Mouse (Mus musculus) neural tube, embryonic 14.5 days (tissue): ENCODE measurements around the gene Slc36a3. TPM values are rescaled to one million over a fixed set of nuclear protein-coding genes. Genes with fewer than 3 reads are reported as not detected.

Source experiments
- ATAC-seq: fragments of 200-750 bp; cut with Nextera tagmentation; 2 replicates; pipeline ENCODE4 v1.8.0; 2017; ENCODE audit warnings: low read depth, mild to moderate bottlenecking, moderate TSS enrichment, moderate library complexity
- H3K27ac ChIP-seq: fragments of 300-500 bp; sonication (generic); 2 replicates; pipeline ENCODE4 v1.5.1; 2014; ENCODE audit warnings: low read depth, mild to moderate bottlenecking, control low read depth, low read length, moderate library complexity, mixed read lengths
- H3K27me3 ChIP-seq: fragments of 300-500 bp; sonication (generic); 2 replicates; pipeline ENCODE4 v1.6.1; 2014; ENCODE audit warnings: low read length; ENCODE audit not compliant: control insufficient read depth, insufficient read depth
- H3K36me3 ChIP-seq: fragments of 300-500 bp; sonication (generic); 2 replicates; pipeline ENCODE4 v1.6.1; 2014; ENCODE audit warnings: low read length, mixed read lengths; ENCODE audit not compliant: control insufficient read depth, insufficient read depth
- H3K4me1 ChIP-seq: fragments of 300-500 bp; sonication (generic); 2 replicates; pipeline ENCODE4 v1.6.1; 2014; ENCODE audit warnings: low read length; ENCODE audit not compliant: control insufficient read depth, insufficient read depth
- H3K4me2 ChIP-seq: fragments of 300-500 bp; sonication (generic); 2 replicates; pipeline ENCODE4 v1.6.1; 2014; ENCODE audit warnings: mild to moderate bottlenecking, low read depth, low read length, control low read depth
- H3K4me3 ChIP-seq: fragments of 300-500 bp; sonication (generic); 2 replicates; pipeline ENCODE4 v1.5.1; 2014; ENCODE audit warnings: low read depth, low read length, control low read depth, mixed read lengths
- H3K9ac ChIP-seq: fragments of 300-500 bp; sonication (generic); replicated peaks from 2 replicates; pipeline ENCODE4 v1.6.1; 2014; ENCODE audit warnings: low read depth, mild to moderate bottlenecking, control low read depth, low read length, mixed read lengths
- H3K9me3 ChIP-seq: fragments of 300-500 bp; sonication (generic); 2 replicates; pipeline ENCODE4 v1.6.1; 2016; ENCODE audit warnings: low read length; ENCODE audit not compliant: control insufficient read depth
- WGBS: fragments of 180-500 bp; shearing (Covaris S2); extraction: QIAGEN DNeasy Blood & Tissue Kit; methylation state at CpG from one replicate; pipeline ENCODE4 v1.1.7; 2014; 5-methylcytosine and 5-hydroxymethylcytosine counted together
- polyA plus RNA-seq: library from polyadenylated mRNA; unstranded; fragments of >200 nt; fragmentation: Nextera tagmentation; extraction: Ambion mirVana; gene quantifications from 2 replicates; pipeline ENCODE4 v1.2.1, GENCODE M21; 2014

Slc36a3 gene
- polyA plus RNA-seq, 1 experiment from 2014 or later, result not detected

DNA sequence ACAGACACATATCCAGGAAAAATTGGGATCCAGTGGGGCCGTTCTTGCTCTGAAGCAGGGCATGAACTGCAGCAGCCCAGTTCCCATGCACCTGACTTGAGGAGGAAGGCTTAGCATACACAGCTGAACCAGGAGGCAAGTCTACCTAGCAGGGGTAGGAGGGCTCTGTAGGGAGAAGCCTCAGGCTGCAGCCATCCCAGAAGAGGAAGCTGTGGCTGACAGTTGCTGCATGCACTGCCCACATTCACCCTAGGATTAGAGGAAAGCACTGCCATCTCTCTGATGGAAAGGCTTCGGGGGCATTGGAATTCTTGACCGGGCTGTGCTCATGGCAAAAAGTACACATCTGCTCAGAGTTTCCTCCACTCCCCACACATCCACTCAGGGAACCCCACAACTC is 28.3 kb upstream of the Slc36a3 start:
- Histone ChIP-seq H3K27ac (no peak overlapping the region), H3K9me3 (no peaks in the 10 kb centered on the region), H3K27me3 (no peaks in the 10 kb centered on the region), H3K4me1 (no peaks in the 10 kb centered on the region), H3K9ac (no peak overlapping the region), H3K36me3 (no peaks in the 10 kb centered on the region), H3K4me2 (no peak overlapping the region), H3K4me3 (no peak overlapping the region)
- no peak for ATAC-seq
- WGBS, result 82% methylated on average over 3 of the region's 3 CpGs

DNA sequence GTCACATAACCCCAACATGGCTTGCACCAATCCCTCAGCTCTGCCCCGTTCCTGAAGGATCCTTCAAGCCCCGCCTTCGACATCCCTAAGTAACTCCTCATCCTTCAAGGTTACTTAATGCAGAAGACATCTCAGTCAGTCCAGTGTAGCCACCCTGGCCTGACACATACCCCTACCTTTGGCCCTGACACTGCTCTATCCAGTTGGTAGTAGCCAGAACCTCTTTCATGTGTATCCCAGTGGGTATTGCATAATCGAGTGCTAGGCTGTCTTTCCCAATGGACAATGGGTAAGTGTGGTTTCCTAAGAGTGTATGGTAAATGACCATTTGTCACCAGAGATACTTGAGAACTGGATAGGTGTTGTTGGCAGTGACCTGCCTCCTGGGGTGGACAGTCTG is 27.3 kb upstream of the Slc36a3 start:
- Histone ChIP-seq H3K27ac (no peak overlapping the region), H3K9me3 (no peaks in the 10 kb centered on the region), H3K4me2 (no peak overlapping the region), H3K9ac (no peak overlapping the region), H3K36me3 (no peaks in the 10 kb centered on the region), H3K27me3 (no peaks in the 10 kb centered on the region), H3K4me1 (no peaks in the 10 kb centered on the region), H3K4me3 (no peak overlapping the region)
- WGBS, result 86% methylated on average over 4 of the region's 4 CpGs
- ATAC-seq, result no peak

GRCm38 (mm10) chr11:55170501-55170900 is 19.0 kb upstream of the Slc36a3 start:
- H3K27ac ChIP-seq, result no peak overlapping the region
- no peaks in the 10 kb centered on the region for H3K9me3 ChIP-seq
- no peaks in the 10 kb centered on the region for H3K36me3 ChIP-seq
- no peak overlapping the region for H3K4me3 ChIP-seq
- no peak overlapping the region for H3K9ac ChIP-seq
- no peak overlapping the region for H3K4me2 ChIP-seq
- 80% methylated on average over 4 of the region's 4 CpGs for WGBS
- no peaks in the 10 kb centered on the region for H3K27me3 ChIP-seq
- no peaks in the 10 kb centered on the region for H3K4me1 ChIP-seq
- ATAC-seq, result no peak

DNA sequence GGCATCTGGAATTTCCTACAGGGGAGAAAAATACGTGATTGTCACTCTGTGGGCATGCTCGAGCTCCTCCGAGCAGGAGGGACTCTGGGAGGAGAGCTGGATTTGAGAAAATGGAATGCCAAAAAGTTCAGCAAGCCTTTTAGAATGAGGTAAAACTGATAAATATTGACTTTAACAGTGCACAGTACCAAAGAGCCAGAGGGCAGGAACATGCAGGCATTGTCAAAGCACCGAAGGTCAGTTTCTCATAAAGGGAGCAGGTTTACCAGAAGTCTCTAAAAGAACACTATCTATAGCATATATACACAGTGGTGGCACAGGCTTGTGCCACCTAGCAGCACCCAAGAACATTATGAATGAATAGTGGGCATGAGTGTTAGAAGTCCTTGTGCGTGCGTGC is 17.4 kb upstream of the Slc36a3 start:
- no peaks in the 10 kb centered on the region for H3K36me3 ChIP-seq
- H3K9ac ChIP-seq, result no peak overlapping the region
- H3K27ac ChIP-seq, result no peak overlapping the region
- no peaks in the 10 kb centered on the region for H3K9me3 ChIP-seq
- no peak overlapping the region for H3K4me2 ChIP-seq
- WGBS, result 92% methylated on average over 6 of the region's 6 CpGs
- H3K4me3 ChIP-seq, result no peak overlapping the region
- no peaks in the 10 kb centered on the region for H3K4me1 ChIP-seq
- no peak for ATAC-seq
- no peaks in the 10 kb centered on the region for H3K27me3 ChIP-seq

DNA sequence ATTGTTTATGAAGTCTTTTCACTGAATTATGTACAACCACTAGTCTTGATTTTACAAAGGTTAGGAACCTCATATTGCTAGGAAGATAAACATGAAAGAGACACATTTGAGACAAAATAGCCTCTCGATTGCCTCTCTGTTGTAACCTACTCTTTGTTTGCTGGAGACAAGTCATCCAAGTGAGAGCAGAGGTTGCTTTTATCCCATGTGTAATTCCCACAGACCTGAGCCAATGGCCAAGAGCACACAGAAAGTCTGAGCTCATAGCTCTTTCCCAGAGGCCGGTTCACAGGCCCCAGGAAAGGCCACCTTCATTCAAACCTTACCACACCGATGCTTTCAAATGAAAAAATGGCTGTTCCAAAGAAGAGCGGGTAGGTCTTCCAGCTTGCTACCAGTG is 17.0 kb upstream of the Slc36a3 start:
- ATAC-seq, result no peak
- no peak overlapping the region for H3K4me2 ChIP-seq
- 80% methylated on average over 4 of the region's 4 CpGs for WGBS
- no peak overlapping the region for H3K4me3 ChIP-seq
- H3K36me3 ChIP-seq, result no peaks in the 10 kb centered on the region
- no peaks in the 10 kb centered on the region for H3K27me3 ChIP-seq
- H3K27ac ChIP-seq, result no peak overlapping the region
- H3K9ac ChIP-seq, result no peak overlapping the region
- no peaks in the 10 kb centered on the region for H3K9me3 ChIP-seq
- H3K4me1 ChIP-seq, result no peaks in the 10 kb centered on the region

- H3K4me1 ChIP-seq, result no peaks in the 10 kb centered on the region
- H3K27ac ChIP-seq, result no peak overlapping the region
- ATAC-seq, result no peak
- H3K9ac ChIP-seq, result no peak overlapping the region
- 94% methylated on average over 6 of the region's 7 CpGs for WGBS
- no peaks in the 10 kb centered on the region for H3K36me3 ChIP-seq
- no peaks in the 10 kb centered on the region for H3K9me3 ChIP-seq
- no peak overlapping the region for H3K4me2 ChIP-seq
- H3K4me3 ChIP-seq, result no peak overlapping the region
- H3K27me3 ChIP-seq, result no peaks in the 10 kb centered on the region
Observed at GRCm38 (mm10) chr11:55165748-55166147, 14.2 kb upstream of the Slc36a3 start.

- H3K9me3 ChIP-seq, result no peaks in the 10 kb centered on the region
- whole genome bisulfite sequencing, result 45% methylated on average over 3 of the region's 3 CpGs
- no peak overlapping the region for H3K4me3 ChIP-seq
Observed at GRCm38 (mm10) chr11:55164723-55165122, 13.2 kb upstream of the Slc36a3 start.

DNA sequence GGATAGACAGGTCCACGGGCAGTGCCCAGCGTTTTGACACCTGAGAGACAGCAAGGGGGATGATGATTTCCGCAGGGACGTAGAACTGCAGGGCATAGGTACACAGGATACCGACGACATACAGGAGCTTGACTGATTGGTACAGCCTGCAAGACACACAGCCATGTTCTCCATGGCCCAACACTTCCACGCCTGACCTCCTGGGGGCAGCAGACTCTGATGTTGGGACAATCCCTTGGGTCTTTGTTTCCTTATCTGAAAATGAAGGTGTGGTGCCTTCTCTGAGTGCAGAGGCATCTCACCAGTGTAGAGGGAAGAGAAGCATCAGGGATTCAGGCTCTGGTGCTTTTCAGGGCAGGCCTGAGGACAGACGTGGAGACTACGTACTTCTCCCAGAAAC is 11.2 kb upstream of the Slc36a3 start:
- WGBS, result 53% methylated on average over 9 of the region's 9 CpGs
- H3K9ac ChIP-seq, result no peak overlapping the region
- no peak overlapping the region for H3K4me2 ChIP-seq
- no peak overlapping the region for H3K4me3 ChIP-seq
- no peaks in the 10 kb centered on the region for H3K27me3 ChIP-seq
- H3K27ac ChIP-seq, result no peak overlapping the region
- no peaks in the 10 kb centered on the region for H3K9me3 ChIP-seq
- no peak for ATAC-seq
- no peaks in the 10 kb centered on the region for H3K4me1 ChIP-seq
- H3K36me3 ChIP-seq, result no peaks in the 10 kb centered on the region

More at GRCm38 (mm10) chr11:55164723-55165122, 13.2 kb upstream of the Slc36a3 start:
- Histone ChIP-seq H3K4me2 (no peak overlapping the region), H3K27me3 (no peaks in the 10 kb centered on the region), H3K4me1 (no peaks in the 10 kb centered on the region), H3K27ac (no peak overlapping the region), H3K36me3 (no peaks in the 10 kb centered on the region), H3K9ac (no peak overlapping the region)
- ATAC-seq, result no peak

DNA sequence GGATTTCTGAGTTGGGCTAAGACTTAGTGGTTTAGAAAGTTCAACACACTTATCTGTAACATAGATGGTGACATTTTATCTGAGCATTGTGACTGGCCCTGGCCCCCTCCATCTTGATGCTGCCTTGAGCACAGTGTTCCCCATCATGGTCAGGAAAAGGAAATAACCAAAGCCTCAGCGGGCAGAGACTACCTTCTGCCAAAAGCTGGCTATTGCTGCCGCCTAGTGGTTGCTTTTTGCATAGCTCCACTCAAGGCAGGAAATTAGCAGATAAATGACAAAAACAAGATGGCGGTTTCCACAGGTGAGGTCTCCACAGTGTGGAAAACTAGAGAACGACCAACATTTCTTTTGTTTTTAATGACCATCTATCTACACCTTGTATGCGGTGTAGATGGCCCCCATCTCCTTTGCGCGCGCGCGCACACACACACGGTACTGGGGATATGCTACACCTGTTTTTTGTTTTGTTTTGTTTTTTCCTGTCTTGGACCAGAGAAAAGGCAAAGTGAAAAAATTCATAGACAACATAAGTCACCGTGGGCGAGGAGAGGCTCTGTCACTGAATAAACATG is 7.4 kb upstream of the Slc36a3 start:
- ATAC-seq, result no peak
- Histone ChIP-seq H3K4me1 (no peaks in the 10 kb centered on the region), H3K27me3 (no peaks in the 10 kb centered on the region), H3K4me3 (no peak overlapping the region), H3K9me3 (no peaks in the 10 kb centered on the region), H3K9ac (no peak overlapping the region), H3K4me2 (no peak overlapping the region), H3K36me3 (no peaks in the 10 kb centered on the region), H3K27ac (no peak overlapping the region)
- WGBS, result 53% methylated on average over 13 of the region's 13 CpGs

DNA sequence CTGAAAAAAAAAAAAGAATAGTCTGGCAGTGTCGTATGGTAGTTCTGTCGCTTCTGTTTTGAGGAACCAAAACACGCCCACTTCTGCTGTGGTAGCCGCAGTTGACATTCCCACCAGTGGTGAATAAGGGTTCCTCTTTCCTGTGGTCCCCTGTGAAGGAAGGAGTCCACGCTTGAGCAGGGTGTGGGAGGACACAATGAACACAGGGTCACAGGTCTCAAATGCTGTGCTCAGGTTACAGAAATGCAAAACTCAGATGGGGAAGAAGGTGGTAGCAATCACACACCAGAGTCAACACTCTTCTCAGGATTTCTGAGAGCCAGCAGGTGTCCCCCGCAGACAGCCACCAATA is 3.5 kb upstream of the Slc36a3 start:
- Histone ChIP-seq H3K27me3 (no peaks in the 10 kb centered on the region), H3K27ac (no peak overlapping the region), H3K9ac (no peak overlapping the region), H3K4me2 (no peak overlapping the region), H3K36me3 (no peaks in the 10 kb centered on the region), H3K9me3 (no peaks in the 10 kb centered on the region), H3K4me3 (no peak overlapping the region), H3K4me1 (no peaks in the 10 kb centered on the region)
- no peak for ATAC-seq
- 82% methylated on average over 6 of the region's 6 CpGs for WGBS
